Mouse (Mus musculus) heart, postnatal 0 days (tissue): ENCODE measurements at regions not wholly inside any gene's neighbourhood (a gene's known extent, or its start where the extent isn't known, plus 50 kb on each side); places are given as distances from the start of the nearest gene placed in this dataset.
A peak's percentile ranks its signal among the peaks of the same experiment; 100 is the strongest.

Source experiments
- ATAC-seq: fragments of 200-750 bp; cut with Nextera tagmentation; 2 replicates; pipeline ENCODE4 v1.8.0; 2017; ENCODE audit warnings: low read depth, moderate number of reproducible peaks, moderate library complexity; ENCODE audit not compliant: insufficient read depth
- DNase-seq: peaks from one replicate; pipeline ENCODE4 v3.0.0-alpha.2; 2016; ENCODE audit warnings: low spot score
- H3K27ac ChIP-seq: fragments of 300-500 bp; sonication (generic); 2 replicates; pipeline ENCODE4 v1.5.1; 2014; ENCODE audit warnings: low read depth, mild to moderate bottlenecking
- H3K27me3 ChIP-seq: fragments of 300-500 bp; sonication (generic); 2 replicates; pipeline ENCODE4 v1.6.1; 2014; ENCODE audit warnings: low read length, mixed read lengths; ENCODE audit not compliant: control insufficient read depth, insufficient read depth
- H3K36me3 ChIP-seq: fragments of 300-500 bp; sonication (generic); replicated peaks from 2 replicates; pipeline ENCODE4 v1.6.1; 2014; ENCODE audit warnings: low read length, mixed read lengths; ENCODE audit not compliant: control insufficient read depth, insufficient read depth
- H3K4me1 ChIP-seq: fragments of 300-500 bp; sonication (generic); 2 replicates; pipeline ENCODE4 v1.6.1; 2014; ENCODE audit warnings: antibody characterized with exemption; ENCODE audit not compliant: control insufficient read depth, insufficient read depth
- H3K4me2 ChIP-seq: fragments of 300-500 bp; sonication (generic); 2 replicates; pipeline ENCODE4 v1.6.1; 2014; ENCODE audit warnings: low read depth, mild to moderate bottlenecking, low read length, moderate library complexity
- H3K4me3 ChIP-seq: fragments of 300-500 bp; sonication (generic); 2 replicates; pipeline ENCODE4 v1.5.1; 2014; ENCODE audit warnings: low read depth, low read length
- H3K9ac ChIP-seq: fragments of 300-500 bp; sonication (generic); replicated peaks from 2 replicates; pipeline ENCODE4 v1.6.1; 2014; ENCODE audit warnings: low read depth, low read length, mixed read lengths
- H3K9me3 ChIP-seq: fragments of 300-500 bp; sonication (generic); replicated peaks from 2 replicates; pipeline ENCODE4 v1.6.1; 2016; ENCODE audit warnings: low read length; ENCODE audit not compliant: control insufficient read depth
- CTCF ChIP-seq: IDR thresholded peaks from 2 replicates; pipeline ENCODE4 v1.5.1; 2016; ENCODE audit warnings: antibody characterized with exemption, control low read depth, low read depth
- EP300 ChIP-seq: IDR thresholded peaks from 2 replicates; pipeline ENCODE4 v1.6.1; 2016; ENCODE audit warnings: antibody characterized with exemption, low read depth
- WGBS: fragments of 180-500 bp; shearing (Covaris S2); extraction: QIAGEN DNeasy Blood & Tissue Kit; methylation state at CpG from one replicate; pipeline ENCODE4 v1.1.7; 2014; 5-methylcytosine and 5-hydroxymethylcytosine counted together

DNA sequence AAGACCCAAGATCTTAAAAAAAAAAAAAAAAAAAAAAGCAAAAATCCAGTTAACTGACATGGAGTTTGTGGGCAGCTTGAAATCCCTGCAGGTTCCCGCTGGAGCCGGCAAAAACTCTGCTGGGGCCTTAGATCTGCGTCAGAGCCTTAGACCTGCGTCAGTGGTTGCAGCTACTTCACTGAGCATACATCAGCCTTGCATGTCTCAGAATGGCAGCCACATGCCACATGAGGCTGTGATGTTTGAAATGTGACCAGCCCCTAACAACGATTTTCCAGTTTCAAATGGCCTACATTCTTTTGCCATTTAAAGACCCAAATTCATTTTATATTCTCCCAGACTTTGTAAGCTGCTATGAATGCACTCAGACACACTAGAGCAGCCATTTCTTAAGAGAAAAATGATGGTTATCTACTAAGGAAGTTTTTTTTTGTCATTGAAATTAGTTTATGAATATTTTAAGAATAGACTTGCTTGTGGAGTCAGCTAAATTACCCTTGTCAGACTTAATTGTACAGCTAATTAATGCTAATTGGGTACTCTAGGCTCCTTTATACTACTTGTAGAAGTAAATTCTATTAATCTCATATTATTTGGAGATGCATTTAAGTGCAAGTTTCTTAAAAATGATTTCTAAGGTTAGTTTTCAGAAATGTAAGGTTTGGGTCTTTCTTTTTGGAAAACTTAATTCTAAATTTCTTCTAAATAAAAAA lies 70.8 kb downstream of the Toporsl start:
- Histone ChIP-seq H3K9me3 (no peaks in the 10 kb centered on the region), H3K9ac (no peak overlapping the region), H3K27me3 (no peaks in the 10 kb centered on the region), H3K4me1 (no peaks in the 10 kb centered on the region), H3K4me2 (no peak overlapping the region), H3K4me3 (no peak overlapping the region), H3K27ac (no peak overlapping the region), H3K36me3 (no peaks in the 10 kb centered on the region)
- no peak for ATAC-seq
- no peak for DNase-seq
- WGBS: 73% methylated on average over 5 of the region's 5 CpGs
- TF ChIP-seq EP300 (no peak), CTCF (no peak)

DNA sequence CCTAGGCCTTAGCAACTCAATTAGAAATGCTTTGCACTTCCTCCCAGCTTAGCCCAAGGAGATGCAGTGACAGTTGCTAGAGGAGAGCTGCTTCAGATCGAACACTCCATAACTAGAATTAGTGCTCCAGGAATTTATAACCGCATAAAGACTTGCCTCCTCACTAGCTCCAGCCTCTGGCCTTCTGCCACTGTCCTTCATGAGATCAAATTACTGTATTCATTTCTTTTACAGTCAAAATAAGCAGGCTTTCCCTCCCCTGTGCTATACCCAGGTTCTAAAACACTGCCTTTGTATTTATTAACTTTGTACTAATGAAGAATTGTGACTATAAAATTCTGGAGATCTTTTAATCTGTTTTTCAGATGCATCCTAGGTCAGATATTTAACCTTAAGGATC lies 104.8 kb upstream of the Olfr275 start:
- 38% methylated on average over 2 of the region's 2 CpGs for WGBS
- Histone ChIP-seq H3K4me3 (no peak overlapping the region), H3K9me3 (no peaks in the 10 kb centered on the region), H3K36me3 (no peaks in the 10 kb centered on the region), H3K27ac (no peak overlapping the region), H3K4me2 (no peak overlapping the region), H3K9ac (no peak overlapping the region), H3K4me1 (no peaks in the 10 kb centered on the region), H3K27me3 (no peaks in the 10 kb centered on the region)
- TF ChIP-seq EP300 (no peak), CTCF (no peak)
- DNase-seq (no peak), ATAC-seq (no peak)

DNA sequence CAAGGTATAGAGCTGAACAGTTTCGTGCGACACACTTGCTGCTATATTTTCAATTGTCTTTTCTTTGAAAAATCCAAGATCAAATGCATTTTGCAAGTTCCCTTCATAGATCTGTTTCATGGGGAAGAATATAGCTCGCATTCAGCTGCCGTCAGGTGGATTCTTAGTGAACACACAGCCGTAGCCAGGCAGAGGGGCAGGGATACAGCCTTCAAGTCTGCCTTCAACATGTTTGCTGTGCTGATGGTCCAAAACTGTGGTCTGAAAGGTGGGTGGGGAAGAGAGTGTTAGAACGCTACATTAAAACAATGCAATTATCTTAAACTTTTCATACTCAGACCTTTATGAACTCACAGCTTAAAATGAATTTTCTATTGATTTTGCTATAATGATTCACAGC lies 88.2 kb upstream of the Olfr275 start:
- H3K9me3 ChIP-seq: no peaks in the 10 kb centered on the region
- H3K27ac ChIP-seq: no peak overlapping the region
- no peak overlapping the region for H3K4me2 ChIP-seq
- H3K4me3 ChIP-seq: no peak overlapping the region
- no peak for DNase-seq
- 65% methylated on average over 6 of the region's 6 CpGs for WGBS
- H3K27me3 ChIP-seq: no peaks in the 10 kb centered on the region
- TF ChIP-seq CTCF (no peak), EP300 (no peak)
- no peaks in the 10 kb centered on the region for H3K36me3 ChIP-seq
- ATAC-seq: no peak
- no peak overlapping the region for H3K9ac ChIP-seq
- no peaks in the 10 kb centered on the region for H3K4me1 ChIP-seq

DNA sequence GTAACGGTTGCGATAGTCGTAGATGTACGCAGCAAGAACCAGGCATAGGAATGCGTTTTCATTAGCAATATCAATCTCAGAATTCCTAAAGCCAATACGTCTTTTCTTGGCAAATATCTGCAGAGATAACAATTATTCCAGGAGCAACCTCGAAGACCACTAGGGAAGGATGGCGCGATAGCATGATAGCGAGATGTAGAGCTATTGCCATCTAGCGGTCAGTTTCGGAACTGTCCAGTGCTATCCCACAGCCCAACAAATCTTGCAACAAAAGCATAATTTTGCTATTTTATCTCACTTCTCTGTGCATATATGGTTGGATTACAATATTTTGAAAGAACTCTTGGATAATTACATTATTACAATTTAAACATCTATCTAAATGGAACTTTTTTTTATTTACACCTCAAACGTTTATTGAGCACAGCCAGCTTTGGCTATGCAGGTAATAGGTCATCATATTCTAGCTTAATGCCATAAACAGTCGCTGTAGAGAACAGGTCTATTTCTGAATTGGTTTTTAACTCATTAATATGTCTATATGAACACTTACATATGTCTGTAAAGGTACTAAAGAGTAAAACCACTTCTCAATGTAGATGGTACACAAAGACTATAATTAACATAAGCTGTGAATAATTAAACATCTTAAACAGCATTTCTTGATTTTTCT lies 87.6 kb upstream of the Olfr275 start:
- DNase-seq (peak; percentile 30), ATAC-seq (no peak)
- Histone ChIP-seq H3K4me3 (no peak overlapping the region), H3K27ac (no peak overlapping the region), H3K4me1 (no peaks in the 10 kb centered on the region), H3K9me3 (no peaks in the 10 kb centered on the region), H3K9ac (no peak overlapping the region), H3K4me2 (no peak overlapping the region), H3K36me3 (no peaks in the 10 kb centered on the region), H3K27me3 (no peaks in the 10 kb centered on the region)
- WGBS: 25% methylated on average over 14 of the region's 14 CpGs
- TF ChIP-seq CTCF: peak; percentile 90
- no peak for TF ChIP-seq EP300

DNA sequence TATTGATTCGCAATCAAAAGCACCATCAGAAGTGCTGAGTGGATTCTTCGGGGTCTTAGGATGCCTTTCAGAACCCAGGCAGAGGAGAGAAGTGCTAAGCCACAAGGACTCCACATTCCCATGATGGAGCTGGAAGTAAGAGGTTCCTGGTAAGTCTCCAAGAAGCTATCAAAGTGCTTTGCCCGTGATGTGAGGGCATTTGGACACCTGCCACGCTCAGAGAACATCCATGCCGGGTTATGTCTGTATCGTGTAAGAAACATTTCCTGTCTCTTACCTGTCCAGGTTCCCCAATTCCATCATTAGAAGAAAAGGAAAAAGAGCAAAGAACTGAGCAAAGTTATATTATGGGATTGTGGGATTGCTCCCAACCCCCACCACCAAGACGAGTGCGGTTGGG lies 81.3 kb upstream of the Olfr275 start:
- Histone ChIP-seq H3K9me3 (no peaks in the 10 kb centered on the region), H3K4me3 (no peak overlapping the region), H3K27ac (no peak overlapping the region), H3K27me3 (no peaks in the 10 kb centered on the region), H3K9ac (no peak overlapping the region), H3K4me1 (no peaks in the 10 kb centered on the region), H3K36me3 (no peaks in the 10 kb centered on the region), H3K4me2 (no peak overlapping the region)
- DNase-seq: no peak
- TF ChIP-seq CTCF (no peak), EP300 (no peak)
- WGBS: 32% methylated on average over 8 of the region's 8 CpGs
- no peak for ATAC-seq
